Mouse (Mus musculus): ENCODE measurements around the gene Zdhhc6. TPM values are rescaled to one million over a fixed set of nuclear protein-coding genes. Genes with fewer than 3 reads are reported as not detected.
A peak's percentile ranks its signal among the peaks of the same experiment; 100 is the strongest.

The Zdhhc6 gene
- polyA plus RNA-seq, 1 experiment: 65.9 TPM

DNA sequence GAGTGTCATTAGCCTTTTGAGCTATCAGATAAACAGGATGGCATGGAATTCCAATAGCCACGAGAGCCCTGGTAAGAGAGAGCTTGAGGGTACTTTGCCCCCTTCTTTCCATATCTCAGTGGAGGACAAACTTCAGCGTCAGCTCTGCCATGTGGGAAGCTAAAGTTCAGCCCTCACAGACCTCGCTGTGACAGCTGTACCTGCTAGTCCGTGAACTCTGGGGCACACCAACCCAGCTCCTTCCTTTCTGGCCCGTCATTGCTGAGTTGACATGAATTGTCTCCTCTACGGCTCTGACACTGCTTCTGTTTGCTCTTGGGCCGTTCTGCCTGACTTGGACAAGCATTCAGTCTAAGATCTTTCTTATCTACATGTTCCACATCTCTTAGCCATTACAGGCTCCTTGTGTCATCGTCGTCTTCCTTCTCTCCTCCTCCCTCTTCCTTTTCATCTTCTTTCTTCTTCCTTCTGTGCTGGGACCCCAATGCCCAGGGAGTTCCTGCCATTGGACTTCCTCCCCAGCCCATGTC, 67.8 kb downstream of the Zdhhc6 start:
- no peaks in the 10 kb centered on the region for H3K4me1 ChIP-seq (ENCODE audit: control insufficient read depth, insufficient read depth, low read length)
- no peaks in the 10 kb centered on the region for H3K36me3 ChIP-seq (ENCODE audit: control insufficient read depth, insufficient read depth, low read length, poor library complexity, severe bottlenecking)
- peaks cover 3% of the 10 kb centered on the region for H3K9me3 ChIP-seq (replicated peaks; ENCODE audit: control insufficient read depth, insufficient read depth, low read length, poor library complexity, severe bottlenecking)
- H3K27ac ChIP-seq (ENCODE audit: insufficient read depth, low read length): no peak overlapping the region
- no peak overlapping the region for H3K9ac ChIP-seq (ENCODE audit: low read depth, poor library complexity, severe bottlenecking)
- 0 out of 2 replicates have a peak, but pooled peaks cover 2% of the 10 kb centered on the region for H3K27me3 ChIP-seq (ENCODE audit: control insufficient read depth, insufficient read depth, low read length, poor library complexity, severe bottlenecking)
- H3K4me3 ChIP-seq (ENCODE audit: low read depth, low read length): no peak overlapping the region
- no peak for TF ChIP-seq EP300 (IDR thresholded peaks at IDR 0.05; ENCODE audit: insufficient read depth, low read depth, low read length)
- TF ChIP-seq POLR2A (IDR thresholded peaks at IDR 0.05; ENCODE audit: insufficient read depth, low read length): no peak
- no peak for TF ChIP-seq CTCF (IDR thresholded peaks at IDR 0.05; ENCODE audit: low read depth, low read length)

DNA sequence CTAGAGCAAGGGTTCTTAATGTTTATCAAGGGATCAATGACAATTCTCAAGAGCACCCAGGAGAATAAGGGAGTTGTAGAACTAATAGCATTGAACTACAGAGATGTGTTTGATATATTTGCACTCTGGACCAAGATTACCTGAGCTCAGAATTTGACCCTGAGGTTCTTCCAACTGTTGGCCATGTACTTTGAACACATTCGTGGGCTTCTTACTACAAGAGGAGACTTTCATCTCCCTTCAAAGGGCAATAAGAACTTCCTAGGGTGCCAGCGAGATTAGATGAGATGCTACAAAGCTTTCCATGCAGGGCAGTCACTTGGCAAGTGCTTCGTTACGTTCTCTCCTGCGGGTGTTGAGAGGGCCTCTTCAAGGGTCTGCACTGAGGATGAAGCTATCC, 68.3 kb downstream of the Zdhhc6 start:
- Histone ChIP-seq H3K27ac (ENCODE audit: insufficient read depth, low read length) (no peak overlapping the region), H3K27me3 (ENCODE audit: control insufficient read depth, insufficient read depth, low read length, poor library complexity, severe bottlenecking) (0 out of 2 replicates have a peak, but pooled peaks cover 2% of the 10 kb centered on the region), H3K4me1 (ENCODE audit: control insufficient read depth, insufficient read depth, low read length) (no peaks in the 10 kb centered on the region), H3K4me3 (ENCODE audit: low read depth, low read length) (no peak overlapping the region), H3K9ac (ENCODE audit: low read depth, poor library complexity, severe bottlenecking) (no peak overlapping the region), H3K9me3 (replicated peaks; ENCODE audit: control insufficient read depth, insufficient read depth, low read length, poor library complexity, severe bottlenecking) (peaks cover 3% of the 10 kb centered on the region), H3K36me3 (ENCODE audit: control insufficient read depth, insufficient read depth, low read length, poor library complexity, severe bottlenecking) (no peaks in the 10 kb centered on the region)
- TF ChIP-seq CTCF (IDR thresholded peaks at IDR 0.05; ENCODE audit: low read depth, low read length): no peak
- no peak for TF ChIP-seq EP300 (IDR thresholded peaks at IDR 0.05; ENCODE audit: insufficient read depth, low read depth, low read length)
- no peak for TF ChIP-seq POLR2A (IDR thresholded peaks at IDR 0.05; ENCODE audit: insufficient read depth, low read length)

DNA sequence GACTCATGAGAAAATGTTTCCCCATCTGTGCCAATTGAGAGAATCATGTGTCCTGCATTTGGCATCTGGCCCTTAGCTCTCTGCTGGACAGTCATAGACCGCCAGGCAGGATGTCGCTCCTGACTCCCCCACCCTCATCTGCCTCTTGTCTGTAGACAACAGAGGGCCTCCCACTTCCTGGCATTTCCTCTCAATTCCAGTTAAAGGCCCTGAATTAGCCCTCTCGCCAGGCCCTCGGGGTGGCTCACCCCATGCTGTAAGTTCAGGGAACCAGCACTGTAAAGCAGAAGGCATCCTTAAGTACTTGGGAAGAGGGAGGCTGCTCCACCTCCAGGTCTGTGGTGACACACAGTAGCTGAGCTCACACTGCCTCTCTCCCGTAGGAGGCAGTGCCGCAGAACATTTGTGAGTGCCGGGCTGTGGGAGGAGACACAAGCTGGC, 71.0 kb downstream of the Zdhhc6 start:
- Histone ChIP-seq H3K9me3 (replicated peaks; ENCODE audit: control insufficient read depth, insufficient read depth, low read length, poor library complexity, severe bottlenecking) (no peaks in the 10 kb centered on the region), H3K27ac (ENCODE audit: insufficient read depth, low read length) (no peak overlapping the region), H3K36me3 (ENCODE audit: control insufficient read depth, insufficient read depth, low read length, poor library complexity, severe bottlenecking) (no peaks in the 10 kb centered on the region), H3K27me3 (ENCODE audit: control insufficient read depth, insufficient read depth, low read length, poor library complexity, severe bottlenecking) (0 out of 2 replicates have a peak, but pooled peaks cover 2% of the 10 kb centered on the region), H3K4me3 (ENCODE audit: low read depth, low read length) (no peak overlapping the region), H3K4me1 (ENCODE audit: control insufficient read depth, insufficient read depth, low read length) (no peaks in the 10 kb centered on the region), H3K9ac (ENCODE audit: low read depth, poor library complexity, severe bottlenecking) (no peak overlapping the region)
- no peak for TF ChIP-seq POLR2A (IDR thresholded peaks at IDR 0.05; ENCODE audit: insufficient read depth, low read length)
- peak; percentile 35 for TF ChIP-seq CTCF (IDR thresholded peaks at IDR 0.05; ENCODE audit: low read depth, low read length)

DNA sequence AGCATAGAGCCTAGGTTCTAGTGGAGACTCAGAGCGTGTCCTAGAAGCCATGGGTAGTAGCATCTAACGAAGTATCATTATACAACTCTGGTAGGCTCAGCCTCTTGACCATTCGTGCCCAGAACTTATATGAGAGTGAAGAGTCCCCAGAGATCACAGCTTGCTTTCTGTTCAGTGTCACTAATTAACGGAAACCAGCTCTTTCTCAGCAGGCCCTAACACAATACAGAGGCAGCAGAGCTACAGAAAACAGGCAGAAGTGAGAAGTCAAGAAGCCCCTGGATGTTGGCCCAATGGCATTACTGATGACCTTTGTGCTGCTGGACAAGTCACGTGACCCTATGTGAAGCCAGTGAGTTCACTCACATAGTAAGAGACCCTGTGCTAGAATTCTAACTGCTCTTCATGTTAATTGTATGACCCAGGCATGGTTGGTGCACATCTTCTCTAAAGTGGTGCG, 74.6 kb downstream of the Zdhhc6 start, which contains the start of gene Gucy2g:
Gene Gucy2g, minus strand, starts transcription at position 51 of the 460 bp plus-strand sequence.
- TF ChIP-seq EP300 (IDR thresholded peaks at IDR 0.05; ENCODE audit: insufficient read depth, low read depth, low read length): no peak
- no peak for TF ChIP-seq CTCF (IDR thresholded peaks at IDR 0.05; ENCODE audit: low read depth, low read length)
- no peak for TF ChIP-seq POLR2A (IDR thresholded peaks at IDR 0.05; ENCODE audit: insufficient read depth, low read length)
- Histone ChIP-seq H3K27me3 (ENCODE audit: control insufficient read depth, insufficient read depth, low read length, poor library complexity, severe bottlenecking) (0 out of 2 replicates have a peak, but pooled peaks cover 2% of the 10 kb centered on the region), H3K4me1 (ENCODE audit: control insufficient read depth, insufficient read depth, low read length) (no peaks in the 10 kb centered on the region), H3K4me3 (ENCODE audit: low read depth, low read length) (no peak within 1 kb of the TSS), H3K36me3 (ENCODE audit: control insufficient read depth, insufficient read depth, low read length, poor library complexity, severe bottlenecking) (no peaks in the 10 kb centered on the region), H3K27ac (ENCODE audit: insufficient read depth, low read length) (no peak within 1 kb of the TSS), H3K9me3 (replicated peaks; ENCODE audit: control insufficient read depth, insufficient read depth, low read length, poor library complexity, severe bottlenecking) (no peaks in the 10 kb centered on the region), H3K9ac (ENCODE audit: low read depth, poor library complexity, severe bottlenecking) (no peak within 1 kb of the TSS)

DNA sequence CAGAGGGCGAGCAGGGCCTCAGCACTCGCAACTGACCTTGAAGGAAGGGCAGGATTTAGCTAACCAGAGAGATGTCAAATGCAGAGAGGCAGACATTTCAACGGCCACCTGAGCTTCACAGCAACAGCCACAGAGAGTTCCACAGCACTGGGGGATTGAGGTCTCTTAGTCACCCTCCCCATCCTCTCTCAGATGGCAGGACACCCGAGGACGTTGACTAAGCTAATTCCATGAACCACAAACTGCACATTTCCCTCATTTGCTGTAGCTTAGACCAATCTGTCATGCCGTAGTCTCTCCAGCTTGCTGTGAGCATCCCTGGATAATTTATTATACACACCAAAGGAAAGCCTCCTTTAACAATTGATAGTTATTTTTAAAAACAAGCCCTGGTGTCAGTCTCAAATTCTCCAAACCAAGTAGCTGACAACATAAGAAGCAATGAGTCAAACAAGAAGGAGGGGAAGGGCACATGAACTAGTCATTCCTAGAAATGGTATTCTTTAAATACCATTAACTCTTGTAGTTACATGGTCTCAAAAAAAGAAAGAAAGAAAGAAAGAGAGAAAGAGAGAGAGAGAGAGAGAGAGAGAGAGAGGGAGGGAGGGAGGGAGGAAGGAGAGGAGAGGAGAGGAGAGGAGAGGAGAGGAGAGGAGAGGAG, 75.9 kb downstream of the Zdhhc6 start:
- Histone ChIP-seq H3K4me3 (ENCODE audit: low read depth, low read length) (no peak overlapping the region), H3K9ac (ENCODE audit: low read depth, poor library complexity, severe bottlenecking) (no peak overlapping the region), H3K27ac (ENCODE audit: insufficient read depth, low read length) (no peak overlapping the region), H3K36me3 (ENCODE audit: control insufficient read depth, insufficient read depth, low read length, poor library complexity, severe bottlenecking) (no peaks in the 10 kb centered on the region), H3K4me1 (ENCODE audit: control insufficient read depth, insufficient read depth, low read length) (no peaks in the 10 kb centered on the region), H3K9me3 (replicated peaks; ENCODE audit: control insufficient read depth, insufficient read depth, low read length, poor library complexity, severe bottlenecking) (no peaks in the 10 kb centered on the region), H3K27me3 (ENCODE audit: control insufficient read depth, insufficient read depth, low read length, poor library complexity, severe bottlenecking) (0 out of 2 replicates have a peak, but pooled peaks cover 2% of the 10 kb centered on the region)
- TF ChIP-seq EP300 (IDR thresholded peaks at IDR 0.05; ENCODE audit: insufficient read depth, low read depth, low read length) (no peak), CTCF (IDR thresholded peaks at IDR 0.05; ENCODE audit: low read depth, low read length) (no peak), POLR2A (IDR thresholded peaks at IDR 0.05; ENCODE audit: insufficient read depth, low read length) (no peak)

DNA sequence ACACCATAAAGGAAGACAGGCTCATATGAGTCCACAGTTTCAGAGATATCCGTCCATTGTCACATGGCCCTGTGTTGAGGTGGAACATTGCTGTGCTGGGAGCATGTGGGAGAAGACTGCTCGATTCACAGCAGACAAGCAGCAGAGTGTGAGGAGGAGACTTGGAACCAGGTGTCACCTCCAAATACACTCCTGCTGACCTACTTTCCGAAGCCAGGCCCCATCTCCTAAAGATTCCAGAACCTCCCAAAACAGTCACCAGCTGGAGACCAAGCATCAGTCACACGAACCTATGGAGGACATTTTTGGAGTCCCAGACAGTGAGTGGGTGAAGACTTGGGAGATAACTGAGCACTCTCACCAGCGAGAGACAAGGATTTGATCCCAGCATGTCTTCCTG, 79.3 kb downstream of the Zdhhc6 start:
- Histone ChIP-seq H3K9ac (ENCODE audit: low read depth, poor library complexity, severe bottlenecking) (no peak overlapping the region), H3K27ac (ENCODE audit: insufficient read depth, low read length) (no peak overlapping the region), H3K36me3 (ENCODE audit: control insufficient read depth, insufficient read depth, low read length, poor library complexity, severe bottlenecking) (no peaks in the 10 kb centered on the region), H3K4me1 (ENCODE audit: control insufficient read depth, insufficient read depth, low read length) (no peaks in the 10 kb centered on the region), H3K4me3 (ENCODE audit: low read depth, low read length) (no peak overlapping the region), H3K27me3 (ENCODE audit: control insufficient read depth, insufficient read depth, low read length, poor library complexity, severe bottlenecking) (no peaks in the 10 kb centered on the region), H3K9me3 (replicated peaks; ENCODE audit: control insufficient read depth, insufficient read depth, low read length, poor library complexity, severe bottlenecking) (no peaks in the 10 kb centered on the region)
- no peak for TF ChIP-seq CTCF (IDR thresholded peaks at IDR 0.05; ENCODE audit: low read depth, low read length)
- TF ChIP-seq EP300 (IDR thresholded peaks at IDR 0.05; ENCODE audit: insufficient read depth, low read depth, low read length): no peak
- TF ChIP-seq POLR2A (IDR thresholded peaks at IDR 0.05; ENCODE audit: insufficient read depth, low read length): no peak
